Mouse (Mus musculus): ENCODE measurements around the gene Cdc42se1. TPM values are rescaled to one million over a fixed set of nuclear protein-coding genes. Genes with fewer than 3 reads are reported as not detected.

The Cdc42se1 gene
- total and polyA plus RNA-seq, 3 experiments, result 341 to 472 TPM; not detected in 1

DNA sequence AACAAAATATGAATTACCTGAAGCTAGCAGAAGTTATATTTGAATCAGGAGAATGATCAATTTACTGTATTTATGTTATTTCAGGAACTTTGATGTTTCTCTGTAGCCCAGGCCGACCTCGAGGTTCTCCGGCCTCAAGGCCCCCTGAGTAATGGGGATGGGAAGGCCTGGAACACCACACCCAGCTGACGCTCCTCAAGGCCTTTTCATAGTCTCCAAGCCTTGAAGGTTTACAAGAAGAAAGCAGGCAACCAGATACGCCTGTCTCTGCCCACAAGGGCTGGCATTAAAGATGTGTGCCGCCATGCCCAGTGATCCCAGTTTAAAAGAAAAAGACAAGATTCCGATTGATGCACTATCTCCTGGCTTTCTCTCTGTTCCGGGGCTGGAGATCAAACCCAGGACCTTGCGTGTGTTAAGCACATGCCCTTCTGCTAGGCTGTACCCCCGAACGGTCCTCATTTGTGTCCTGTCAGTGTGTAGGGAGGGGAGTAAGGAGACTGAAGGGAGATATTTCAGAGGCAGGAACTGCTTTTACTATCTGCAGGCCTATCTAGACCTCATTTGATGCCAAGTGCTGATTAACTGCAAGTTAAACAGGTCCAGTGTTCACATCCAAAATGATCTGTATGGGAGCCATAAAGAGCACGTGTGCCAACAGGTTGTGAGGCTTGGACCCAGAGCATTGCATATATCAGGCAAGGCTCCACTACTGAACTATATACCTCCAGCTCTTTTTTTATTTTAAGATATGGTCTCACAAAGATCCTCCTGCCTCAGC lies 56.2 kb downstream of the Cdc42se1 start:
- peak; percentile 45; the same call in 1 of the 2 replicates for TF ChIP-seq GATA1 (IDR thresholded peaks at IDR 0.05; ENCODE audit: low read depth, low read length)
- TF ChIP-seq POLR2AphosphoS5 (IDR thresholded peaks at IDR 0.05; ENCODE audit: borderline replicate concordance, low read depth, low read length), result no peak
- TF ChIP-seq NELFE (IDR thresholded peaks at IDR 0.05; ENCODE audit: low read depth, low read length), result no peak
- H3K4me3 ChIP-seq (ENCODE audit: control insufficient read depth in 1 of 2, insufficient read depth in 1 of 2, low read depth in 2 of 2, low read length in 2 of 2), result no peak overlapping the region; a peak in 1 of 4 replicates
- peaks cover 24 to 43% of the 10 kb centered on the region in 2 experiments for H3K4me1 ChIP-seq (ENCODE audit: control insufficient read depth in 1 of 2, insufficient read depth in 2 of 2, low read length in 2 of 2)
- peaks cover 51% of the 10 kb centered on the region for H3K79me2 ChIP-seq (ENCODE audit: control insufficient read depth, insufficient read depth, low read length, poor library complexity)
- no peak for DNase-seq (ENCODE audit: low read depth, low spot score)
- H3K36me3 ChIP-seq (ENCODE audit: control insufficient read depth in 1 of 2, insufficient read depth in 2 of 2, low read length in 2 of 2), result peaks cover 9 to 42% of the 10 kb centered on the region in 2 experiments
- no peak overlapping the region for H3K9ac ChIP-seq (ENCODE audit: control insufficient read depth, low read depth, low read length, poor library complexity, severe bottlenecking)
- H3K27ac ChIP-seq (ENCODE audit: control insufficient read depth, low read depth, low read length), result no peak overlapping the region
- no peaks in the 10 kb centered on the region for H3K9me3 ChIP-seq (replicated peaks; ENCODE audit: insufficient read depth, low read length)
- H3K27me3 ChIP-seq (ENCODE audit: control insufficient read depth in 1 of 2, insufficient read depth in 2 of 2, low read length in 2 of 2), result no peaks in the 10 kb centered on the region

DNA sequence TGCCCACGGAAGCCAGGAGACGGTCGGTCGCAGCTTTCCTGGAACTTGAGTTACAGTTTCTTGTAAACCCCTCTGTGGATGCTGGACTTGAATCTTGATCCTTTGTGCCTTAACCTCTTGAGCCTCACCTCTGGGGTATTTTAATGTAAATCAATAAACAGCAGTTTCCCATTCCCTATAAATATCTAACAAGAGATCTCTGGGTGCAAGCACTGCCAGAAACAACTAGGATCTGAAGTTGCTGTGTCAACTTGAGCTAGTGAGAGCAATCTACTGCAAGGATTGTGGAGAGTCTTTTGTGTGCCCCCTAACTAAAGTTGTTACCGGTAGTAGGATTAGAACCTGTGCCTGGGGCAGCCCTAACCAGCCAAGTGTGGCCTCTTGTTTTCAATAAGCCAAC lies 56.9 kb downstream of the Cdc42se1 start:
- no peaks in the 10 kb centered on the region for H3K9me3 ChIP-seq (replicated peaks; ENCODE audit: insufficient read depth, low read length)
- H3K4me3 ChIP-seq (ENCODE audit: control insufficient read depth in 1 of 2, insufficient read depth in 1 of 2, low read depth in 2 of 2, low read length in 2 of 2), result no peak overlapping the region
- peaks cover 9 to 38% of the 10 kb centered on the region in 2 experiments for H3K36me3 ChIP-seq (ENCODE audit: control insufficient read depth in 1 of 2, insufficient read depth in 2 of 2, low read length in 2 of 2)
- H3K4me1 ChIP-seq (ENCODE audit: control insufficient read depth in 1 of 2, insufficient read depth in 2 of 2, low read length in 2 of 2), result peaks cover 21 to 40% of the 10 kb centered on the region in 2 experiments
- DNase-seq (ENCODE audit: low read depth, low spot score), result no peak
- H3K27ac ChIP-seq (ENCODE audit: control insufficient read depth, low read depth, low read length), result no peak overlapping the region
- peaks cover 49% of the 10 kb centered on the region for H3K79me2 ChIP-seq (ENCODE audit: control insufficient read depth, insufficient read depth, low read length, poor library complexity)
- H3K9ac ChIP-seq (ENCODE audit: control insufficient read depth, low read depth, low read length, poor library complexity, severe bottlenecking), result no peak overlapping the region
- no peak for TF ChIP-seq E2F4 (IDR thresholded peaks at IDR 0.05; ENCODE audit: borderline replicate concordance, low read depth, low read length)
- no peak for TF ChIP-seq USF1 (IDR thresholded peaks at IDR 0.05; ENCODE audit: low read depth, low read length)
- no peak for TF ChIP-seq ZMIZ1 (IDR thresholded peaks at IDR 0.05; ENCODE audit: low read depth, low read length)
- TF ChIP-seq TBP (IDR thresholded peaks at IDR 0.05; ENCODE audit: low read depth, low read length), result 0 out of 2 replicates have a peak, but pooled peaks have one; percentile 24
- no peak for TF ChIP-seq KAT2A (conservative IDR thresholded peaks at IDR 0.05; ENCODE audit: low read depth, low read length)
- H3K27me3 ChIP-seq (ENCODE audit: control insufficient read depth in 1 of 2, insufficient read depth in 2 of 2, low read length in 2 of 2), result no peaks in the 10 kb centered on the region

Other genes starting within 250 kb of the Cdc42se1 start
- gene Zfp687, start 213.3 kb upstream of the Cdc42se1 start, total RNA-seq (2012; rRNA removed), result 14.5 and 16.2 TPM in 2 replicates
- 10 to 100 TPM in 1 of 2 experiments, not detected in 1; 36.6 TPM for gene Zfp687, start 213.3 kb upstream of the Cdc42se1 start, polyA plus RNA-seq (2012; ENCODE audit: insufficient read depth in 1 of 2, insufficient read length in 2 of 2, low read depth in 1 of 2, low replicate concordance in 2 of 2, missing spikeins in 1 of 2)
- 631 and 709 TPM in 2 replicates for gene Psmd4, start 186.1 kb upstream of the Cdc42se1 start, total RNA-seq (2012; rRNA removed)
- gene Psmd4, start 186.1 kb upstream of the Cdc42se1 start, polyA plus RNA-seq (2012; ENCODE audit: insufficient read depth in 1 of 2, insufficient read length in 2 of 2, low read depth in 1 of 2, low replicate concordance in 2 of 2, missing spikeins in 1 of 2), result 100 to 1,000 TPM in 1 of 2 experiments, not detected in 1; 816 TPM
- 47.7 and 48.6 TPM in 2 replicates for gene Pip5k1a, start 121.8 kb upstream of the Cdc42se1 start, total RNA-seq (2012; rRNA removed)
- gene Pip5k1a, start 121.8 kb upstream of the Cdc42se1 start, polyA plus RNA-seq (2012; ENCODE audit: insufficient read depth in 1 of 2, insufficient read length in 2 of 2, low read depth in 1 of 2, low replicate concordance in 2 of 2, missing spikeins in 1 of 2), result 100 to 1,000 TPM; 103 to 322 TPM
- 117 and 128 TPM in 2 replicates for gene Vps72, start 117.7 kb upstream of the Cdc42se1 start, total RNA-seq (2012; rRNA removed)
- gene Vps72, start 117.7 kb upstream of the Cdc42se1 start, polyA plus RNA-seq (2012; ENCODE audit: insufficient read depth in 1 of 2, insufficient read length in 2 of 2, low read depth in 1 of 2, low replicate concordance in 2 of 2, missing spikeins in 1 of 2), result 100 to 1,000 TPM; 266 to 416 TPM
- 1.6 and 3.1 TPM in 2 replicates for gene Tmod4, start 104.3 kb upstream of the Cdc42se1 start, total RNA-seq (2012; rRNA removed)
- gene Tmod4, start 104.3 kb upstream of the Cdc42se1 start, polyA plus RNA-seq (2012; ENCODE audit: insufficient read depth in 1 of 2, insufficient read length in 2 of 2, low read depth in 1 of 2, low replicate concordance in 2 of 2, missing spikeins in 1 of 2), result 1 to 10 TPM in 1 of 2 experiments, not detected in 1; 5.4 TPM
- gene Scnm1, start 94.7 kb upstream of the Cdc42se1 start, total RNA-seq (2012; rRNA removed), result 71.8 and 93.1 TPM in 2 replicates
- 100 to 1,000 TPM in 1 of 2 experiments, not detected in 1; 104 TPM for gene Scnm1, start 94.7 kb upstream of the Cdc42se1 start, polyA plus RNA-seq (2012; ENCODE audit: insufficient read depth in 1 of 2, insufficient read length in 2 of 2, low read depth in 1 of 2, low replicate concordance in 2 of 2, missing spikeins in 1 of 2)
- gene Lysmd1, start 94.6 kb upstream of the Cdc42se1 start, total RNA-seq (2012; rRNA removed), result 22.1 and 22.7 TPM in 2 replicates
- 100 to 1,000 TPM in 1 of 2 experiments, 10 to 100 TPM in 1; 22.9 to 102 TPM for gene Lysmd1, start 94.6 kb upstream of the Cdc42se1 start, polyA plus RNA-seq (2012; ENCODE audit: insufficient read depth in 1 of 2, insufficient read length in 2 of 2, low read depth in 1 of 2, low replicate concordance in 2 of 2, missing spikeins in 1 of 2)
- 3.1 and 4.5 TPM in 2 replicates for gene Tnfaip8l2, start 86.4 kb upstream of the Cdc42se1 start, total RNA-seq (2012; rRNA removed)
- 1 to 10 TPM in 1 of 2 experiments, not detected in 1; 5.8 TPM for gene Tnfaip8l2, start 86.4 kb upstream of the Cdc42se1 start, polyA plus RNA-seq (2012; ENCODE audit: insufficient read depth in 1 of 2, insufficient read length in 2 of 2, low read depth in 1 of 2, low replicate concordance in 2 of 2, missing spikeins in 1 of 2)
- 0.35 and 0.69 TPM in 2 replicates for gene Sema6c, start 68.3 kb upstream of the Cdc42se1 start, total RNA-seq (2012; rRNA removed)
- gene Sema6c, start 68.3 kb upstream of the Cdc42se1 start, polyA plus RNA-seq (2012; ENCODE audit: insufficient read depth in 1 of 2, insufficient read length in 2 of 2, low read depth in 1 of 2, low replicate concordance in 2 of 2, missing spikeins in 1 of 2), result 1 to 10 TPM in 1 of 2 experiments, not detected in 1; 3.2 TPM
- gene Gabpb2, start 10.8 kb upstream of the Cdc42se1 start, total RNA-seq (2012; rRNA removed), result 78.7 and 82.2 TPM in 2 replicates
- 10 to 100 TPM; 72.2 to 92.8 TPM for gene Gabpb2, start 10.8 kb upstream of the Cdc42se1 start, polyA plus RNA-seq (2012; ENCODE audit: insufficient read depth in 1 of 2, insufficient read length in 2 of 2, low read depth in 1 of 2, low replicate concordance in 2 of 2, missing spikeins in 1 of 2)
- 6.7 and 7.3 TPM in 2 replicates for gene Mllt11, start 3.4 kb downstream of the Cdc42se1 start, total RNA-seq (2012; rRNA removed)
- 10 to 100 TPM in 1 of 2 experiments, not detected in 1; 24.6 TPM for gene Mllt11, start 3.4 kb downstream of the Cdc42se1 start, polyA plus RNA-seq (2012; ENCODE audit: insufficient read depth in 1 of 2, insufficient read length in 2 of 2, low read depth in 1 of 2, low replicate concordance in 2 of 2, missing spikeins in 1 of 2)
- gene Gm128, start 12.9 kb downstream of the Cdc42se1 start, total RNA-seq (2012; rRNA removed), result 0.08 TPM in 1 of 2 replicates, not detected in the other
- under 1 TPM in 1 of 2 experiments, not detected in 1; 0.18 TPM for gene Gm128, start 12.9 kb downstream of the Cdc42se1 start, polyA plus RNA-seq (2012; ENCODE audit: insufficient read depth in 1 of 2, insufficient read length in 2 of 2, low read depth in 1 of 2, low replicate concordance in 2 of 2, missing spikeins in 1 of 2)
- 0.19 and 0.20 TPM in 2 replicates for gene Bnipl, start 22.5 kb downstream of the Cdc42se1 start, total RNA-seq (2012; rRNA removed)
- under 1 TPM in 1 of 2 experiments, not detected in 1; 0.43 TPM for gene Bnipl, start 22.5 kb downstream of the Cdc42se1 start, polyA plus RNA-seq (2012; ENCODE audit: insufficient read depth in 1 of 2, insufficient read length in 2 of 2, low read depth in 1 of 2, low replicate concordance in 2 of 2, missing spikeins in 1 of 2)
- 203 and 265 TPM in 2 replicates for gene Mindy1, start 52.6 kb downstream of the Cdc42se1 start, total RNA-seq (2012; rRNA removed)
- 100 to 1,000 TPM in 1 of 2 experiments, not detected in 1; 234 TPM for gene Mindy1, start 52.6 kb downstream of the Cdc42se1 start, polyA plus RNA-seq (2012; ENCODE audit: insufficient read depth in 1 of 2, insufficient read length in 2 of 2, low read depth in 1 of 2, low replicate concordance in 2 of 2, missing spikeins in 1 of 2)
- 28.5 and 32.4 TPM in 2 replicates for gene Prune1, start 53.3 kb downstream of the Cdc42se1 start, total RNA-seq (2012; rRNA removed)
- gene Prune1, start 53.3 kb downstream of the Cdc42se1 start, polyA plus RNA-seq (2012; ENCODE audit: insufficient read depth in 1 of 2, insufficient read length in 2 of 2, low read depth in 1 of 2, low replicate concordance in 2 of 2, missing spikeins in 1 of 2), result 10 to 100 TPM in 1 of 2 experiments, not detected in 1; 51.8 TPM
- 7.7 and 7.8 TPM in 2 replicates for gene Anxa9, start 78.4 kb downstream of the Cdc42se1 start, total RNA-seq (2012; rRNA removed)
- 10 to 100 TPM in 1 of 2 experiments, not detected in 1; 33.9 TPM for gene Anxa9, start 78.4 kb downstream of the Cdc42se1 start, polyA plus RNA-seq (2012; ENCODE audit: insufficient read depth in 1 of 2, insufficient read length in 2 of 2, low read depth in 1 of 2, low replicate concordance in 2 of 2, missing spikeins in 1 of 2)
- 240 and 307 TPM in 2 replicates for gene Cers2, start 86.1 kb downstream of the Cdc42se1 start, total RNA-seq (2012; rRNA removed)
- gene Cers2, start 86.1 kb downstream of the Cdc42se1 start, polyA plus RNA-seq (2012; ENCODE audit: insufficient read depth in 1 of 2, insufficient read length in 2 of 2, low read depth in 1 of 2, low replicate concordance in 2 of 2, missing spikeins in 1 of 2), result 100 to 1,000 TPM; 134 to 357 TPM
- gene Setdb1, start 128.5 kb downstream of the Cdc42se1 start, total RNA-seq (2012; rRNA removed), result 91.0 and 101 TPM in 2 replicates
- 100 to 1,000 TPM in 1 of 2 experiments, not detected in 1; 116 TPM for gene Setdb1, start 128.5 kb downstream of the Cdc42se1 start, polyA plus RNA-seq (2012; ENCODE audit: insufficient read depth in 1 of 2, insufficient read length in 2 of 2, low read depth in 1 of 2, low replicate concordance in 2 of 2, missing spikeins in 1 of 2)
- not detected in 2 replicates for gene 4930558C23Rik, start 174.1 kb downstream of the Cdc42se1 start, total RNA-seq (2012; rRNA removed)
- not detected for gene 4930558C23Rik, start 174.1 kb downstream of the Cdc42se1 start, polyA plus RNA-seq (2012; ENCODE audit: insufficient read depth in 1 of 2, insufficient read length in 2 of 2, low read depth in 1 of 2, low replicate concordance in 2 of 2, missing spikeins in 1 of 2)
- 16.4 and 22.2 TPM in 2 replicates for gene Arnt, start 205.7 kb downstream of the Cdc42se1 start, total RNA-seq (2012; rRNA removed)
- gene Arnt, start 205.7 kb downstream of the Cdc42se1 start, polyA plus RNA-seq (2012; ENCODE audit: insufficient read depth in 1 of 2, insufficient read length in 2 of 2, low read depth in 1 of 2, low replicate concordance in 2 of 2, missing spikeins in 1 of 2), result 10 to 100 TPM; 62.4 to 90.7 TPM